8 mouse cellular contexts compared by ENCODE assay signal in genomic region chr17:45575123-45575897, GRCm38 (mm10). TPM values are rescaled to one million over a fixed set of nuclear protein-coding genes. Genes with fewer than 3 reads are reported as not detected.
DNase-seq lines count a peak whose midpoint lies in the region; ATAC-seq and TF ChIP-seq lines count a peak whose summit lies in the region.

No protein-coding gene starts in this region.

- no peak for TF ChIP-seq RAD21 in CH12.LX (IDR thresholded peaks at IDR 0.05; ENCODE audit: low read depth, low read length)

- peaks cover 40% of the 10 kb centered on the region for H3K4me1 ChIP-seq in heart, embryonic 12.5 days (replicated peaks)
- peaks cover 7 to 31% of the 10 kb centered on the region in 2 experiments for H3K4me1 ChIP-seq in CH12.LX (ENCODE audit: control insufficient read depth in 1 of 2, insufficient read depth in 2 of 2)
- H3K4me1 ChIP-seq in forebrain, embryonic 14.5 days (ENCODE audit: control insufficient read depth, insufficient read depth, low read length): peaks cover 6% of the 10 kb centered on the region
- H3K4me1 ChIP-seq in liver, embryonic 12.5 days: peaks cover 52% of the 10 kb centered on the region

- 80% methylated on average over 8 of the region's 8 CpGs for WGBS in heart, embryonic 12.5 days
- WGBS in forebrain, embryonic 14.5 days: 88% methylated on average over 8 of the region's 8 CpGs
- WGBS in liver, embryonic 12.5 days (ENCODE audit: insufficient replicate concordance): 87% methylated on average over 8 of the region's 8 CpGs

- in situ Hi-C loops in CH12.LX (cut with MboI; ENCODE audit: low pct_ligation_motif_present, low pct_unique_long_range_greater_than_20kb, low sequenced_read_pairs): no loop called here

- TF ChIP-seq EP300 in CH12.LX (IDR thresholded peaks at IDR 0.05; ENCODE audit: low read length): no peak

- H3K9me3 ChIP-seq in heart, embryonic 12.5 days (replicated peaks): no peaks in the 10 kb centered on the region
- no peaks in the 10 kb centered on the region for H3K9me3 ChIP-seq in CH12.LX (replicated peaks; ENCODE audit: low read length)
- no peaks in the 10 kb centered on the region for H3K9me3 ChIP-seq in forebrain, embryonic 14.5 days (replicated peaks; ENCODE audit: control insufficient read depth, low read length)
- no peaks in the 10 kb centered on the region for H3K9me3 ChIP-seq in liver, embryonic 12.5 days (replicated peaks)

- peak overlapping the region; percentile 98 for H3K27ac ChIP-seq in heart, embryonic 12.5 days (ENCODE audit: poor library complexity, severe bottlenecking)
- no peak overlapping the region for H3K27ac ChIP-seq in CH12.LX (ENCODE audit: insufficient read depth, low read depth)
- H3K27ac ChIP-seq in forebrain, embryonic 14.5 days (ENCODE audit: low read depth, low read length): peak overlapping the region; percentile 98
- peak overlapping the region; percentile 96 for H3K27ac ChIP-seq in liver, embryonic 12.5 days

- no peak for TF ChIP-seq POLR2A in CH12.LX (IDR thresholded peaks at IDR 0.05; ENCODE audit: low read depth, low read length)

- no peak overlapping the region for H3K4me3 ChIP-seq in heart, embryonic 12.5 days
- no peak overlapping the region for H3K4me3 ChIP-seq in CH12.LX (replicated peaks in 1 of 3; ENCODE audit: low read depth in 2 of 3, low read length in 2 of 3, poor library complexity in 1 of 3)
- H3K4me3 ChIP-seq in forebrain, embryonic 14.5 days (ENCODE audit: low read depth, low read length): no peak overlapping the region
- H3K4me3 ChIP-seq in liver, embryonic 12.5 days: no peak overlapping the region

- no peak for DNase-seq in heart, postnatal 25 days (ENCODE audit: low spot score)
- DNase-seq in CH12.LX (ENCODE audit: extremely low read depth): no peak
- DNase-seq in forebrain, embryonic 14.5 days (ENCODE audit: low spot score): no peak
- no peak for DNase-seq in thymus, postnatal 0 days (ENCODE audit: low spot score)
- DNase-seq in gastrocnemius, postnatal 36 days: no peak
- no peak for DNase-seq in frontal cortex, postnatal 14 days (ENCODE audit: low spot score in 2 of 2)

- H3K79me2 ChIP-seq in CH12.LX (replicated peaks; ENCODE audit: control insufficient read depth, extremely low read depth, insufficient read depth, poor library complexity, severe bottlenecking): peaks cover 27% of the 10 kb centered on the region

- H3K36me3 ChIP-seq in heart, embryonic 12.5 days: peaks cover 15% of the 10 kb centered on the region
- H3K36me3 ChIP-seq in CH12.LX (replicated peaks in 1 of 2; ENCODE audit: control insufficient read depth in 1 of 2, insufficient read depth in 1 of 2, low read length in 1 of 2): peaks cover 14 to 21% of the 10 kb centered on the region in 2 experiments
- H3K36me3 ChIP-seq in forebrain, embryonic 14.5 days (ENCODE audit: control insufficient read depth, insufficient read depth, low read length): peaks cover 14% of the 10 kb centered on the region
- H3K36me3 ChIP-seq in liver, embryonic 12.5 days: peaks cover 22% of the 10 kb centered on the region

- intact Hi-C loops in heart, postnatal 25 days (cut with DNase I): loop anchor here (5.0 kb wide), 1 partner anchor 147 kb away; no protein-coding TSS in a partner anchor
- intact Hi-C loops in gastrocnemius, postnatal 36 days (cut with DNase I): no loop called here

- H3K4me2 ChIP-seq in heart, embryonic 12.5 days: peak overlapping the region; percentile 75; the same call in 1 of the 2 replicates
- no peak overlapping the region for H3K4me2 ChIP-seq in CH12.LX (ENCODE audit: insufficient read depth, low read depth, poor library complexity, severe bottlenecking)
- H3K4me2 ChIP-seq in forebrain, embryonic 14.5 days (ENCODE audit: low read length): no peak overlapping the region
- peak overlapping the region; percentile 98 for H3K4me2 ChIP-seq in liver, embryonic 12.5 days

- no peaks in the 10 kb centered on the region for H3K27me3 ChIP-seq in heart, embryonic 12.5 days (replicated peaks)
- H3K27me3 ChIP-seq in CH12.LX (replicated peaks): no peaks in the 10 kb centered on the region
- no peaks in the 10 kb centered on the region for H3K27me3 ChIP-seq in forebrain, embryonic 14.5 days (replicated peaks; ENCODE audit: control insufficient read depth, insufficient read depth, low read length)
- no peaks in the 10 kb centered on the region for H3K27me3 ChIP-seq in liver, embryonic 12.5 days (replicated peaks)

- ATAC-seq in heart, embryonic 12.5 days (ENCODE audit: insufficient number of reproducible peaks, low FRiP score): no peak
- ATAC-seq in forebrain, embryonic 14.5 days: no peak
- no peak for ATAC-seq in liver, embryonic 12.5 days

- H3K9ac ChIP-seq in heart, embryonic 12.5 days: peak overlapping the region; percentile 100
- peak overlapping the region; percentile 81; the same call in 1 of the 2 replicates for H3K9ac ChIP-seq in CH12.LX (ENCODE audit: insufficient read depth, low read depth)
- peak overlapping the region; percentile 99; the same call in 1 of the 2 replicates for H3K9ac ChIP-seq in forebrain, embryonic 14.5 days (ENCODE audit: low read length)
- H3K9ac ChIP-seq in liver, embryonic 12.5 days: peak overlapping the region; percentile 99; the same call in 1 of the 2 replicates

- no peak for TF ChIP-seq CTCF in CH12.LX (conservative IDR thresholded peaks at IDR 0.05 in 1 of 2, IDR thresholded peaks at IDR 0.05 in 1 of 2; ENCODE audit: low read depth in 2 of 2, low read length in 2 of 2)

- dilution Hi-C loops in CH12.LX (cut with MboI; ENCODE audit: extremely low pct_ligation_motif_present, extremely low pct_unique_long_range_greater_than_20kb, low sequenced_read_pairs): no loop called here

TF ChIP-seq in CH12.LX, 34 proteins besides CTCF, POLR2A, EP300 and RAD21 (continues in another document):
- no peak for TF ChIP-seq NRF1 (IDR thresholded peaks at IDR 0.05; ENCODE audit: low read depth, low read length)
- no peak for TF ChIP-seq MYC (IDR thresholded peaks at IDR 0.05; ENCODE audit: low read depth, low read length)
- no peak for TF ChIP-seq ZKSCAN1 (IDR thresholded peaks at IDR 0.05; ENCODE audit: borderline replicate concordance, low read depth, low read length)

RNA-seq across cellular contexts. Expression of gene Hsp90ab1, which starts 2.2 kb away (rescaled TPM):
- 1,306 and 1,316 TPM in 2 replicates for polyA plus RNA-seq in heart, embryonic 12.5 days (2016; fragmentation: Nextera tagmentation; extraction: Ambion mirVana)
- 1,000 to 10,000 TPM; 1,042 to 1,257 TPM for total RNA-seq in heart, postnatal 25 days (2021)
- total RNA-seq in CH12.LX (2012; rRNA removed) (1,180 and 1,205 TPM in 2 replicates), CH12.LX (2014; rRNA removed) (607 and 790 TPM in 2 replicates)
- polyA plus RNA-seq in CH12.LX (2012; ENCODE audit: insufficient read length, low read depth): 4,858 and 5,122 TPM in 2 replicates
- 1,462 and 1,472 TPM in 2 replicates for polyA plus RNA-seq in forebrain, embryonic 14.5 days (2014; fragmentation: Nextera tagmentation; extraction: Ambion mirVana)
- 1,007 and 1,098 TPM in 2 replicates for polyA plus RNA-seq in liver, embryonic 12.5 days (2016; fragmentation: Nextera tagmentation; extraction: Ambion mirVana)
- 1,223 and 1,279 TPM in 2 replicates for polyA plus RNA-seq in thymus, postnatal 0 days (2015; fragmentation: Nextera tagmentation; extraction: Ambion mirVana)
- 100 to 1,000 TPM; 866 to 924 TPM for total RNA-seq in gastrocnemius, postnatal 36 days (2021)

RNA-seq across cellular contexts. Expression of gene Slc35b2, which starts 11.6 kb away (rescaled TPM):
- polyA plus RNA-seq in heart, embryonic 12.5 days (2016; fragmentation: Nextera tagmentation; extraction: Ambion mirVana): 85.6 and 89.6 TPM in 2 replicates
- 10 to 100 TPM; 23.7 to 24.3 TPM for total RNA-seq in heart, postnatal 25 days (2021)
- total RNA-seq in CH12.LX (2012; rRNA removed) (59.5 and 73.9 TPM in 2 replicates), CH12.LX (2014; rRNA removed) (89.3 and 101 TPM in 2 replicates)
- polyA plus RNA-seq in CH12.LX (2012; ENCODE audit: insufficient read length, low read depth): 54.1 and 57.2 TPM in 2 replicates
- 99.4 and 102 TPM in 2 replicates for polyA plus RNA-seq in forebrain, embryonic 14.5 days (2014; fragmentation: Nextera tagmentation; extraction: Ambion mirVana)
- polyA plus RNA-seq in liver, embryonic 12.5 days (2016; fragmentation: Nextera tagmentation; extraction: Ambion mirVana): 69.1 and 72.5 TPM in 2 replicates
- 95.8 and 96.9 TPM in 2 replicates for polyA plus RNA-seq in thymus, postnatal 0 days (2015; fragmentation: Nextera tagmentation; extraction: Ambion mirVana)
- 10 to 100 TPM; 17.3 to 21.4 TPM for total RNA-seq in gastrocnemius, postnatal 36 days (2021)

RNA-seq across cellular contexts. Expression of gene Nfkbie, which starts 19.8 kb away (rescaled TPM):
- polyA plus RNA-seq in heart, embryonic 12.5 days (2016; fragmentation: Nextera tagmentation; extraction: Ambion mirVana): 2.5 and 3.1 TPM in 2 replicates
- total RNA-seq in heart, postnatal 25 days (2021): 1 to 10 TPM; 1.3 to 1.4 TPM
- total RNA-seq in CH12.LX (2012; rRNA removed): 91.5 and 136 TPM in 2 replicates
- total RNA-seq in CH12.LX (2014; rRNA removed): 87.4 and 90.0 TPM in 2 replicates
- polyA plus RNA-seq in CH12.LX (2012; ENCODE audit: insufficient read length, low read depth): 76.6 and 78.7 TPM in 2 replicates
- 3.3 and 4.1 TPM in 2 replicates for polyA plus RNA-seq in forebrain, embryonic 14.5 days (2014; fragmentation: Nextera tagmentation; extraction: Ambion mirVana)
- polyA plus RNA-seq in liver, embryonic 12.5 days (2016; fragmentation: Nextera tagmentation; extraction: Ambion mirVana): 2.0 TPM in 2 replicates
- polyA plus RNA-seq in thymus, postnatal 0 days (2015; fragmentation: Nextera tagmentation; extraction: Ambion mirVana): 70.4 and 80.2 TPM in 2 replicates
- total RNA-seq in gastrocnemius, postnatal 36 days (2021): under 1 TPM; 0.64 to 0.79 TPM

RNA-seq across cellular contexts. Expression of gene Slc29a1, which starts 24.1 kb away (rescaled TPM):
- 68.3 and 74.1 TPM in 2 replicates for polyA plus RNA-seq in heart, embryonic 12.5 days (2016; fragmentation: Nextera tagmentation; extraction: Ambion mirVana)
- 10 to 100 TPM; 77.9 to 78.4 TPM for total RNA-seq in heart, postnatal 25 days (2021)
- total RNA-seq in CH12.LX (2012; rRNA removed) (58.4 and 66.9 TPM in 2 replicates), CH12.LX (2014; rRNA removed) (69.2 and 72.1 TPM in 2 replicates)
- polyA plus RNA-seq in CH12.LX (2012; ENCODE audit: insufficient read length, low read depth): 74.2 and 88.0 TPM in 2 replicates
- 53.0 and 60.9 TPM in 2 replicates for polyA plus RNA-seq in forebrain, embryonic 14.5 days (2014; fragmentation: Nextera tagmentation; extraction: Ambion mirVana)
- 260 and 267 TPM in 2 replicates for polyA plus RNA-seq in liver, embryonic 12.5 days (2016; fragmentation: Nextera tagmentation; extraction: Ambion mirVana)
- polyA plus RNA-seq in thymus, postnatal 0 days (2015; fragmentation: Nextera tagmentation; extraction: Ambion mirVana): 243 and 252 TPM in 2 replicates
- 10 to 100 TPM; 30.3 to 35.8 TPM for total RNA-seq in gastrocnemius, postnatal 36 days (2021)

RNA-seq across cellular contexts. Expression of gene Tmem151b, which starts 25.8 kb away (rescaled TPM):
- 1.4 and 1.6 TPM in 2 replicates for polyA plus RNA-seq in heart, embryonic 12.5 days (2016; fragmentation: Nextera tagmentation; extraction: Ambion mirVana)
- total RNA-seq in heart, postnatal 25 days (2021): under 1 TPM in 1 of 2 experiments, not detected in 1; 0.05 TPM
- total RNA-seq in CH12.LX (2012; rRNA removed): 0.42 and 0.50 TPM in 2 replicates
- 0.12 and 0.30 TPM in 2 replicates for total RNA-seq in CH12.LX (2014; rRNA removed)
- polyA plus RNA-seq in CH12.LX (2012; ENCODE audit: insufficient read length, low read depth): 0.53 and 0.72 TPM in 2 replicates
- 19.2 and 21.2 TPM in 2 replicates for polyA plus RNA-seq in forebrain, embryonic 14.5 days (2014; fragmentation: Nextera tagmentation; extraction: Ambion mirVana)
- polyA plus RNA-seq in liver, embryonic 12.5 days (2016; fragmentation: Nextera tagmentation; extraction: Ambion mirVana): 0.30 and 0.31 TPM in 2 replicates
- 19.0 and 19.6 TPM in 2 replicates for polyA plus RNA-seq in thymus, postnatal 0 days (2015; fragmentation: Nextera tagmentation; extraction: Ambion mirVana)
- total RNA-seq in gastrocnemius, postnatal 36 days (2021): under 1 TPM in 1 of 2 experiments, not detected in 1; 0.13 TPM

Comparison
In these comparisons a context has a peak if more than half of its experiments do, and no peak if none do; other contexts are left out.
1. H3K4me2 ChIP-seq: peak in heart, embryonic 12.5 days (single experiment) and liver, embryonic 12.5 days (single experiment); none in CH12.LX (single experiment) and forebrain, embryonic 14.5 days (single experiment).
2. RNA of gene Nfkbie, which starts 19.8 kb away (polyA plus RNA-seq): 70.4 to 80.2 TPM in thymus, postnatal 0 days and 76.6 to 78.7 TPM in CH12.LX; 3.3 to 4.1 TPM in forebrain, embryonic 14.5 days, 2.5 to 3.1 TPM in heart, embryonic 12.5 days and 2.0 TPM in liver, embryonic 12.5 days; every median in the first group is over 10 times any median in the second.
3. Peak in every context shown above with its lines, with median percentiles within 50 percentile points of each other: H3K9ac ChIP-seq.